Mouse (Mus musculus): ENCODE data around the gene Rnf144b.

GRCm38 (mm10) chr13:47282221-47282620, 159.8 kb downstream of the Rnf144b start:
- no peak for TF ChIP-seq EP300 (optimal IDR thresholded peaks at IDR 0.05)
- no peak for TF ChIP-seq CTCF (IDR thresholded peaks at IDR 0.05; ENCODE audit: low read depth)

Measured in stomach, postnatal 0 days (tissue).